Mouse (Mus musculus) megakaryocyte, embryonic 14.5 days (primary cell): ENCODE measurements around the gene Acsm2.

Source experiments
- FLI1 ChIP-seq: IDR thresholded peaks from 2 replicates; pipeline ENCODE4 v1.6.1; 2012; ENCODE audit warnings: low read length, inconsistent platforms, mixed read lengths
- GATA1 ChIP-seq: IDR thresholded peaks from 3 replicates; pipeline ENCODE4 v1.6.1; 2012; ENCODE audit warnings: mixed read lengths, low read length, inconsistent platforms, borderline replicate concordance

- no peak for TF ChIP-seq GATA1
- TF ChIP-seq FLI1 = no peak
These were observed 88.2 kb downstream of the Acsm2 start for GRCm38 (mm10) chr7:119642307-119642706.
